Mouse (Mus musculus) liver, embryonic 14.5 days (tissue): ENCODE data around the gene Stau1.

Source experiments
- CTCF ChIP-seq: IDR thresholded peaks from 2 replicates; pipeline ENCODE4 v1.5.1; 2016; ENCODE audit warnings: antibody characterized with exemption, low read depth, control low read depth
- EP300 ChIP-seq: IDR thresholded peaks from 2 replicates; pipeline ENCODE4 v1.6.1; 2016; ENCODE audit warnings: antibody characterized with exemption, low read depth

DNA sequence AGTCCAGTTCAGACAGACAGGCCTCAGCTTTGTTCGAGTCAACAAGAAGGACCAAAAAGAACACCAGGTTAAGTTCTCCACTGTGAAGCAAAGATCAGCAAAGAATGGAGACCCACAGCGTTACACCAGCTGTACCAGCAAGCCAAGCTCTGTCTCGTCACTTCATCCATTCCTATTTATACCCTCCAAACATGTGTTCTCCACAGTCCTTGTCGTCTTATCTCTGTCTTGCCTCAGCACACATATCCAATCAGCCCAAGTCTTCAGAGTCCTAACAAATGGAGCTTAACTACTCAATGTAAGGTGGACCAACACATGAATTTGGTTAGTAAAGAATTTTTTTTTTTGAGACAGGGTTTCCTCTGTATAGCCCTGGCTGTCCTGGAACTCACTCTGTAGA lies 13.4 kb upstream of the Stau1 start:
- TF ChIP-seq CTCF, result no peak
- no peak for TF ChIP-seq EP300
